Mouse (Mus musculus): ENCODE measurements around the gene Nfib. TPM values are rescaled to one million over a fixed set of nuclear protein-coding genes. Genes with fewer than 3 reads are reported as not detected.

Gene Nfib
- polyA plus RNA-seq, 1 experiment from 2014 or later, result 9.5 TPM

DNA sequence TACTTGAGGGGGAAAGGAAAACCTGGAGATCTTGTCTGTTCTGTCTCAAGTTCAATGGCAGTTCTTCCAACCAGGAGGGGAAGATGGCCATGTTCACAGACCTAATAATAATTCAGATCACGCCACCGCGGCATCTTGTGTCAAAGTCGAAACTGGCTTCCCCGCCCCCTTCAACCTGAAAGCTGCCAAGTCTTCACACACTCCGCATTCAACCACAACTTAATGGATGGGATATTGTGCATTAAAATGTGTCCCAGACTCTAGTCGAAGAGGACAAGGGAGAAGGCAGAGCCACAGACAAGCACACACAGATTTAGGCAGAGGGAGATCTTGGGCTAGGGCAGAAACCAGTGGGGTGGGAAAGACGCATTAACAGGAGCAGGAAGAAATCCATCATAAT lies 194.0 kb downstream of the Nfib start:
- Histone ChIP-seq H3K4me1 (peaks cover 20% of the 10 kb centered on the region), H3K9ac (0 out of 2 replicates have a peak overlapping the region, but pooled peaks have one; percentile 35), H3K9me3 (replicated peaks) (no peaks in the 10 kb centered on the region), H3K27me3 (replicated peaks) (peaks cover 75% of the 10 kb centered on the region), H3K4me2 (peak overlapping the region; percentile 83), H3K36me3 (no peaks in the 10 kb centered on the region), H3K27ac (peak overlapping the region; percentile 66; the same call in 1 of the 2 replicates), H3K4me3 (peak overlapping the region; percentile 5; the same call in 1 of the 2 replicates)
- 2% methylated on average over 8 of the region's 8 CpGs for WGBS (ENCODE audit: insufficient replicate concordance)
- ATAC-seq, result no peak

DNA sequence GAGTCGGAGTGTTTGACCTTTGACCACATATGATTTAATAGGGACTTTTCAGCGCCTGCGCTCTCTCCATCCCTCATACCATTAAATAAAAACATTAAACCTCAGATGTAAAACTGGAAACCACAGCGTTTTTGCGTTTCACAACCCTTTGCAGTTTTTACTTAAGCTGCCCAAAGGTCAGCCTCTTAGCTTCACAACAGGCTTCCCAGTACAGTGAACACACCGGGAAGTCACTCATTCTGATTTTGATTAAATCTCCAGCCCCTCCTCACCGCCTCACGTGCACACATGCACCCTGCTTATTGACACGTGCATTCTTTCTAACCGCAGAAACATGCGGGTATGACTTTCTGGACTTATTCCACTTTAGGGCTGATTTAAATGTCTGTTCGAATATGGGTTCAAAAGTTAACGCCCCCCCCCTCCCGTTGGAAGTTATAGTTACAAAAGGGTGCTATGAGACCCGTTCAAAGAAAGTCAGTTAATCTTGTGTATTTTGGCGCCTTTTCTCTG lies 194.5 kb downstream of the Nfib start:
- Histone ChIP-seq H3K27ac (peak overlapping the region; percentile 66; the same call in 1 of the 2 replicates), H3K4me3 (no peak overlapping the region), H3K36me3 (no peaks in the 10 kb centered on the region), H3K9ac (0 out of 2 replicates have a peak overlapping the region, but pooled peaks have one; percentile 35), H3K4me2 (peak overlapping the region; percentile 83), H3K9me3 (replicated peaks) (no peaks in the 10 kb centered on the region), H3K4me1 (peaks cover 25% of the 10 kb centered on the region), H3K27me3 (replicated peaks) (peaks cover 80% of the 10 kb centered on the region)
- WGBS (ENCODE audit: insufficient replicate concordance), result 12% methylated on average over 16 of the region's 16 CpGs
- no peak for ATAC-seq

DNA sequence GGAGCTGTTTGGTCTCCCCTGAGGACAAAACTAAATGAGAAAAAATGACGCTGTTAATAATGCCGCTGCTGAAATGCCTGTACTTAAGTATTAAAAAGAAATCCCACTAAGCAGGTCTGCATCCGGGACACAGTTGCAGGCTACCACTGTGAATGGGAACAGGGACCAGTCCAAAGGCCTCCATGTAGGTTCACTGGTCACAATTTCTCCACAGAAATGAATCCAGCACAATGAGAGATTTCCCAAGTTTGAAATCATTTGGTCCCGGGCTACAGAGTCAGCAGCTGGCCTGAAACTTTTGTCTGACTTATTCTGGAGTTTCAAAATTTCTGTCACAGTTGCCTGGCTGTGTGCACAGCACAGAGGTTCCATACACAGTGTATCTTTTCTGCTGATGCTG lies 195.8 kb downstream of the Nfib start:
- Histone ChIP-seq H3K4me3 (no peak overlapping the region), H3K4me2 (peak overlapping the region; percentile 15; the same call in 1 of the 2 replicates), H3K9ac (no peak overlapping the region), H3K4me1 (peaks cover 26% of the 10 kb centered on the region), H3K9me3 (replicated peaks) (no peaks in the 10 kb centered on the region), H3K27ac (peak overlapping the region; percentile 41; the same call in 1 of the 2 replicates), H3K27me3 (replicated peaks) (peaks cover 92% of the 10 kb centered on the region), H3K36me3 (no peaks in the 10 kb centered on the region)
- ATAC-seq, result no peak
- 52% methylated on average over 4 of the region's 4 CpGs for WGBS (ENCODE audit: insufficient replicate concordance)

DNA sequence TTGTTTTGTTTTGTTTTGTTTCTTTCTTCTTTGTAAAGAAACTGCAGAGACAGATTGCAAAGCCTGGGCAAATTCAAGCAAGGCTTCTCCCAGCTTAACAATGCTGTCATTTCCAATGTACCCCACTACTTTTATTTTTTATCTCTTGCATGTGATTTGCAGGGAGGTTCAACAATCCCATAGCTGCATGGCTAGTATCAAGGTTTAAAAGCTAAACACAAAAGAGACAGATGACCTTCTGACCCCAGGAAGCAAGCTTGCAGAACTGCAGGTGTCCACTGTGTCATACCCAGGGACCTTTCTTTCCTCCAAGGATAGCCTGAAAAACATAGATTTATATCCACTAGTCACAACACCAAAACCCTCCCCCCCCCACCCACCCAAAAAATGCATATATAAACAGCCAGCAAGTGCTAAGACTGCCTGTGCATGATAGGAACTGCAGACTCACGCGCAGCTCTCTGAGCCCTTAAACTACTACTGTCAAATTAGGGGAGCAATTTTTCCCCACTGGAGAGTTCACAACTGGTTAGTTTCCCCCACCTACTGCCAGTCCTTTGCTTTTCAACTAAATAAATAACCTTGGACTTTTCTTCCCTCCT lies 196.3 kb downstream of the Nfib start:
- Histone ChIP-seq H3K4me3 (no peak overlapping the region), H3K27ac (peak overlapping the region; percentile 41; the same call in 1 of the 2 replicates), H3K36me3 (no peaks in the 10 kb centered on the region), H3K4me2 (peak overlapping the region; percentile 68; the same call in 1 of the 2 replicates), H3K27me3 (replicated peaks) (peaks cover 92% of the 10 kb centered on the region), H3K4me1 (peaks cover 26% of the 10 kb centered on the region), H3K9ac (no peak overlapping the region), H3K9me3 (replicated peaks) (no peaks in the 10 kb centered on the region)
- WGBS (ENCODE audit: insufficient replicate concordance), result 43% methylated on average over 2 of the region's 2 CpGs
- no peak for ATAC-seq

DNA sequence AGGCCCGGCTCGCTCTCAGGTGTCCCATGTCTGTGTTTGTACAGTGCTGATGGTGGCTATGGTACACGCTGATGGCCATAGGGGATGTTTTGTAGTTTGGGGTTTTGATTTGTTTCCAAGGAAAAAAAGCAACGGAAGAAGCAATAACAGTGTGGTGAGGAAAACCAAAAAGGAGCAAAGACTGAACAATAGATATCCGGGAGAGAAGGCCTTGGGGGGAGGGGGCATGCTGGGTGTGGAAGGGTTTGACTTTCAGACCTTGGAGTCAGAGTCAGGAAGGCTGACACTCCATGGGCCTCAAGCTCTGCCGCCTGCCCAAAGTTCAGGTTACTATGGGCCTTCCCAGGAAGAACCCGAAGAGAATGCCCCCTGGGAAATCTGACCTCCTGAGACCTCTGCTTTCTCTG lies 197.3 kb downstream of the Nfib start:
- Histone ChIP-seq H3K4me3 (peak overlapping the region; percentile 18), H3K27ac (peak overlapping the region; percentile 89), H3K4me2 (peak overlapping the region; percentile 68), H3K27me3 (replicated peaks) (peaks cover 97% of the 10 kb centered on the region), H3K9me3 (replicated peaks) (no peaks in the 10 kb centered on the region), H3K4me1 (peaks cover 24% of the 10 kb centered on the region), H3K36me3 (no peaks in the 10 kb centered on the region), H3K9ac (0 out of 2 replicates have a peak overlapping the region, but pooled peaks have one; percentile 31)
- WGBS (ENCODE audit: insufficient replicate concordance), result 18% methylated on average over 7 of the region's 7 CpGs
- no peak for ATAC-seq

DNA sequence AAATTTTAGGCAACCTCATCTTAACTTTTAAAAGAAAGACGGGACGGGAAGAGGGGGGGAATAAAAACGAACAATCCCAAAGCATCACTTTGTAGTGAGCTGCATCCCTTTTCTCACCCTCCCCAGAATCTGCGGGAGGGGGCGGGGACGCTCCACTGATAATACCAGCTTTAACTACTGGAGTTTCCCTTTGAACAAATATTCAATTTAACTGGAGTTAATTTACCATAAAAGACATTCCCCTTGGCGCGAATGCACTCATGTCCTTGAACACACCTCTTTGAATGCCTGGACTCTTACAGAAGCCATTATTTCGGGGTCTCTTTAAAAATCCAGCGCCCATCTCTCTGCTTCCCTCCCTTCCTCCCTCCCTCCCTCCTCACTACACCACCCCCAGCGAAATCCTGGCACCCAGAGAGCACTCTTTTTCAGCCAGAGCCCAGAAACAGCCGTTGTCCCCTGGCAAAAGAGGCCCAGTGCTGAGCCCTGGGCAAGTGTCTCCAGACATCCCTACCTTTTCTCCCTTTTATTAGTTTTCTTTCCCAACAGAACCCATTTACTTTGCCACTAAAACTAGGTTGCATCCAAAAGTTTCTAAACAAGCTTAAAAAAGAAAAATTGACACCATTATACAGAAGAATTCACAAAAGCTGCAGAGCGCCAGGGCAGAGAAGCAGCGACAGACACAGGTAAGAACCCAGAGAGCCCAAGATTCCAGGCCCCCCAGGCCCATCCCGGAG lies 197.8 kb downstream of the Nfib start:
- peak overlapping the region; percentile 89 for H3K27ac ChIP-seq
- peaks cover 18% of the 10 kb centered on the region for H3K4me1 ChIP-seq
- peak overlapping the region; percentile 63 for H3K4me3 ChIP-seq
- H3K4me2 ChIP-seq, result peak overlapping the region; percentile 68
- H3K9ac ChIP-seq, result no peak overlapping the region
- peaks cover 93% of the 10 kb centered on the region for H3K27me3 ChIP-seq (replicated peaks)
- H3K36me3 ChIP-seq, result no peaks in the 10 kb centered on the region
- 8% methylated on average over 15 of the region's 15 CpGs for WGBS (ENCODE audit: insufficient replicate concordance)
- ATAC-seq, result no peak
- H3K9me3 ChIP-seq (replicated peaks), result no peaks in the 10 kb centered on the region

DNA sequence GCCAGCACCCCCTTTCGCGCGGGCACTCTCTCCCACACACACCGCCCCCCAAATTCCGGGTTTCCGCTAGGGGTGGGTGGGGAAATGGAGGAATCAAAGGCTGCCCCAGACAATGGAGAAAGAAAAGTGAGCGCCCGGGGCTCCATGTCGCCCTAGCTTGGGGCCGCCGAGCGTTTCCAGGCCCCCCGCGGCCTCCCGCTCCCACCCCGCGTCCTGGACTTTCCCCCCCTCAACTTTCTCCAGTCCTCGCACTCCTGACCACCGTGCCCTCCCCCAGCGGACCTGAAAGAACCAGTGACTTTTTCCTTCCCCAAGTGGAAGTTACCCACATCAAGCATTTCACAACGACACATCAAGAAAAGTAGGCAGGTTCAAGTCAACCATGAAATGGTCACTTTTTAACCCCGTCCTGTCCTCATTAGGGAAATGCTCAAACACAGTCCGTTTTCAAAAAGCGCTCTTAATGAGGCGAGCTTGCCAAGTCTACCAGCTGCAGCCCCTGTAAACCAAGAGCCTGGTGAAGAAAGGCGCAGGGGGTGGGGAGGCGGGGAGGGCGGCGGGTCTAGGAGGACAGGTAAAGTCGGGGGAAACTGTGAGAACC lies 198.7 kb downstream of the Nfib start:
- Histone ChIP-seq H3K4me3 (peak overlapping the region; percentile 63), H3K9ac (peak overlapping the region; percentile 62), H3K27ac (peak overlapping the region; percentile 89), H3K27me3 (replicated peaks) (peaks cover 86% of the 10 kb centered on the region), H3K9me3 (replicated peaks) (no peaks in the 10 kb centered on the region), H3K36me3 (no peaks in the 10 kb centered on the region), H3K4me2 (peak overlapping the region; percentile 68), H3K4me1 (peaks cover 17% of the 10 kb centered on the region)
- whole genome bisulfite sequencing (ENCODE audit: insufficient replicate concordance), result 1% methylated on average over 27 of the region's 30 CpGs
- ATAC-seq, result peak; percentile 45

DNA sequence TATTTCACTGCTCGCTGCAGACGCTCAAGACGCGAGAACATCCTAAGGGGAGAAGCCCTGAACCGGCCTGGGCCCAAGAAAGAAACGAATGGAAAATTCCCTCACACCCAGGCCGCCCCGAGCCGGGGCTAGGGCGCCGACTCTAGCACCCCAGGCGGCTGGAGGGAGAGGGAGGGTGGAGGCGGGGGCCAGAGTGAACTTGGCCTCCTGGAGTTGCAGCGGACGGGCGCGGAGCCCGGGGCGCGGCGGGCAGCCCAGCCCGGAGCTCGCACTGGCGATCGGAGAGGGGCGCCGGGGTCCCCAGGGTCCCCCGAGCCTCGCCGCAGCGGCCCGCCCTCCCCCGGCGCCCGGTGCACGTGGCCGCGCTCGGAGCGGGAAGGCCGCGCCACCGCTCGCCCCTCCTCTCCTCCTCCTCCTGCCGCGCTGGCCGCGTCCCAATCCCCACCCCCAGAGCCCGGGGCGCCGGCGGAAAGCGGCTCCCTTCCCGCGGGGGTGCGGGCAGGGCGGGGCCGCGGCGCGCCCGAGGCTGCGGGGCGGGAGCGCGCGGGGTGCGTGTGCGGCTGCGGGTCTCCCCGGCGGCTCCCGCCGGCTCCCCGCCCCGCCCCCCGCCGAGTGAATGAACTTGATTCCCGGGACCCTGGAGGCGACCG lies 199.3 kb downstream of the Nfib start:
- peak overlapping the region; percentile 66 for H3K9ac ChIP-seq
- H3K27ac ChIP-seq, result peak overlapping the region; percentile 89
- peak overlapping the region; percentile 68 for H3K4me2 ChIP-seq
- WGBS (ENCODE audit: insufficient replicate concordance), result under 1% methylated on average over 48 of the region's 81 CpGs
- H3K4me1 ChIP-seq, result peaks cover 11% of the 10 kb centered on the region; the same call in 1 of the 2 replicates
- peak; percentile 64 for ATAC-seq
- H3K9me3 ChIP-seq (replicated peaks), result no peaks in the 10 kb centered on the region
- H3K27me3 ChIP-seq (replicated peaks), result peaks cover 80% of the 10 kb centered on the region
- H3K4me3 ChIP-seq, result peak overlapping the region; percentile 63
- H3K36me3 ChIP-seq, result no peaks in the 10 kb centered on the region

DNA sequence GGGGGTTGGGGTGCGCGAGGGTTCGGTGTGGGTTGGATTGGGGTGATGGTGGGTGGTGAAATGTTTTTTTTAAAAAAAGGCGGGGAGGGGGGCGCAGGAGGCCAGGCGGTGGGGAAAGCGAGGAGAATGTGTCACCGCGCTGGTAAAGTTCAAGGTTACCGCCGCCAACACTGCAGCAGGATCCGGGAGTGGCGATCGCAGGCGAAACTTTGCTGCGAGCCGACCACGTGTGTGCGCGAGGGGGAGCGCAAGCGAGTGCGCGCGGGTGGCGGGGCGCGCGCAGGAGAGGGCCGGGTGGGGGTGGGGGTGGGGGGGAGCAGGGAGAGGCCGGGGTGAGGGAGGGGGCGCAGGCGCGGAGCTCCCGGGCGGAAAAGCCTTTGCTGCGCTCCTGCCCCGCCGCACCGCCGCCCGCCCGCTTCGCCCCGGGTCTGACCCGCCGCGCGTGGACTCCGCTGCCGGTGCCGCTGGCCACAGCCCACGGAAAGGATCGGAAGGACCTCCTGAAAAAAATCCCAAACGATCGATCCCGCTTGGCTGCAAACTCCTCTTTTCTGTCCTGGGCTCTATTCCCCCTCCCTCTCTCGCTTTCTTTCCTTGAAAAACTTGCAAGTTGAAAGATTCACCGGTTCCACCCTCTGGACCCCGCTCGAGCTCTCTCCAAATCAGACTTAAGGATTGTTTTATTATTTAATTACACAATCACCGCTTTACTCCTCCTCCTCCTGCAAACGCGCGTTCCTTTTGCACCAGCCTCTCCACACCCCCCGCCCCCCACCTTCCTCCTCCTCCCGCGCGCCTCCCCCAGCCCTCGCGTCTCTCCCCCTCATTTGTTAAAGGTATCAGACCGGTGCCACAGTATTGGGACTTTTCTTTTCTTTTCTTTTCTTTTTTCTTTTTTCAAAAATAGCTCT lies 200.2 kb downstream of the Nfib start:
- ATAC-seq, result peak; percentile 18; the same call in 1 of the 2 replicates
- Histone ChIP-seq H3K27ac (peak overlapping the region; percentile 89), H3K9me3 (replicated peaks) (no peaks in the 10 kb centered on the region), H3K4me1 (peaks cover 8% of the 10 kb centered on the region; the same call in 1 of the 2 replicates), H3K36me3 (no peaks in the 10 kb centered on the region), H3K27me3 (replicated peaks) (peaks cover 72% of the 10 kb centered on the region), H3K9ac (peak overlapping the region; percentile 76), H3K4me3 (peak overlapping the region; percentile 63), H3K4me2 (peak overlapping the region; percentile 68)
- WGBS (ENCODE audit: insufficient replicate concordance), result 1% methylated on average over 63 of the region's 72 CpGs

DNA sequence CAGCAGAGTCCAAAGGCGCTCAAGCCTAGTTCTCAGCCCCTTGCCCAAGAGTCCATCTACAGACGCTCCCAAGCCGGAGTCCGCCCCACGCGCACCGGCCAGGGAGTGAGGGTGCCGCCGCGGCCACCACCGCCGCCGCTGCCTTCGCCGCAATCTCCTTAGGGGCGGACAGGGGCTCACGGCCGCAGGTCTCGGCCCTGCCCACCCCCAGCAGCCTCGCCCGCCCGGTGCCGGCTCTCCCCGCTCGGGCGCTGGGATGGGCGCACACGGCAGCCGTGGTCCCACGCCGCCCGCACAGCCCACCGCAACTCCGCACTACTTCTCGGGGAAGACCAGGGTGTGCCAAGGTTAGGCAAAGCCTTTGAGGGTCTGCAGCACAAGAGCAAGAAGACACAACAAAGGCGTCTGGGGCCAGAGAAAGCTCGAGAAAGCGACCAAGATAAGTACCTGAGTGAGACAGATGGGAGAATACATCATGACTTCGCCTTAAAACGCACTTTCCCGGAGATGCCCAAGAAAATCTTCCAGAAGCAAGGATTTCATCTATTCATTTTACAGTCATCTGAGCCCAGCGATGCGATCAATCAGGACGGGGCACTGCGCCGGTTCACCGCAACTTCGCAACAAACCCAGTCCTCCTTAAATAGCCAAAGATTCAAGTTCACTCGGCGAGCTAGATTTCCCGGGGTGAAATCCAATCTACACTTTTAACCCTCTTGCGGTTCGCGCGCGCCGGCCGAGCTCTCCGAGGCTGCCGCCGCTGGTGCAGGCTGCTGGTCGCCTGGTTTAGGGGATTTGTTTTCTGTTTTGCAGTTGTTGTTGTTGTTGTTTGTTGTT lies 201.0 kb downstream of the Nfib start:
- no peaks in the 10 kb centered on the region for H3K36me3 ChIP-seq
- H3K9ac ChIP-seq, result peak overlapping the region; percentile 76
- ATAC-seq, result no peak
- WGBS (ENCODE audit: insufficient replicate concordance), result under 1% methylated on average over 61 of the region's 62 CpGs
- H3K4me2 ChIP-seq, result peak overlapping the region; percentile 68
- H3K9me3 ChIP-seq (replicated peaks), result no peaks in the 10 kb centered on the region
- H3K27ac ChIP-seq, result peak overlapping the region; percentile 89
- peaks cover 8% of the 10 kb centered on the region; the same call in 1 of the 2 replicates for H3K4me1 ChIP-seq
- peaks cover 70% of the 10 kb centered on the region for H3K27me3 ChIP-seq (replicated peaks)
- H3K4me3 ChIP-seq, result peak overlapping the region; percentile 63
